Mouse (Mus musculus): Measurements from ENCODE around the gene Arhgef18. TPM values are rescaled to one million over a fixed set of nuclear protein-coding genes. Genes with fewer than 3 reads are reported as not detected.

Arhgef18 gene
- polyA plus RNA-seq, 1 experiment from 2014 or later: 11.2 TPM

DNA sequence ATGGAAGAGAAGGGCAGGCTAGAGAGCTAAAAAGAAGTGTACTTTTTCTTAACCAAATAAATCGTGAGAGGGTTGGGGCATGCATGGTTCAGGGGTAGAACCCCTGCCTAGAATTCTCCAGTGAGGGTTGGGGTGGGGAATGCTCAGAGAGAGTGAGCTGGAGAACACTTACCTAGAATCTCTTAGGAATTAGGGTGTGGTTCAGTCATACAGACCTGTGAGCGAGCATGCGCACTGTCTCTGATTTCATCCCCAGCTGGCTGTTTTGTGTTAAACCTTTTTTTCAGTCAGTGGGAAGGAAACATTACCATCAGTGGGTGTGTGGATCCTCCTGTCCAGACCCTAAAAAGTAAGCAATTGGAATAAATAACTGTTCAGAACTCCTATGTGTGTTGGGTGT, 33.4 kb downstream of the Arhgef18 start:
- Histone ChIP-seq H3K27ac (no peak overlapping the region), H3K4me3 (replicated peaks) (no peak overlapping the region), H3K36me3 (peaks cover 36% of the 10 kb centered on the region), H3K9ac (no peak overlapping the region), H3K4me2 (no peak overlapping the region), H3K27me3 (no peaks in the 10 kb centered on the region), H3K9me3 (replicated peaks) (no peaks in the 10 kb centered on the region), H3K4me1 (peaks cover 3% of the 10 kb centered on the region; the same call in 1 of the 2 replicates)
- ATAC-seq (replicated peaks; ENCODE audit: low FRiP score): no peak
- WGBS: 91% methylated on average over 3 of the region's 3 CpGs

- ATAC-seq (replicated peaks; ENCODE audit: low FRiP score): no peak
Observed at GRCm38 (mm10) chr8:3428426-3428825, 35.6 kb downstream of the Arhgef18 start.

DNA sequence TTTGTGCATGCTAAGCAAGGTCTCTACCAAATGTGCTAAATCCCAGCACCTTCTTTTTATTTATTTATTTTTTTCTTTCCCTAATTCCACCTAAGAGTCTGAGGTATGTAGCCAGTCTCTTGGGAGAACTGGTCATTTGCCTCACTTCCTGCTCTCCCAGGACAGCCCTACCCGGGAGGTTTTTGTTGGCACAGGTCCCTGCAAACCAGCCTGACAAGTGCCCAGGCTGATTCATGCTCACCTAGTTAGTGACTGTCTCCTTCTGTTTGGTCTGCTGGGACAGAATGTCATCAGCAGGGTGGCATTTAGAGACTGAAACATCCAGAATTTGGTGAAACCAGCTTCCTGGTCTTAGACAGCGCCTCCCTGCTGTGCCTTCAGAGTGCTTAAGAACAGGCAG, 37.2 kb downstream of the Arhgef18 start:
- 0 out of 2 replicates have a peak overlapping the region, but pooled peaks have one; percentile 18 for H3K27ac ChIP-seq
- ATAC-seq (replicated peaks; ENCODE audit: low FRiP score): no peak
- WGBS: 58% methylated on average over 2 of the region's 2 CpGs
- H3K27me3 ChIP-seq: no peaks in the 10 kb centered on the region
- no peak overlapping the region for H3K4me2 ChIP-seq
- no peak overlapping the region for H3K4me3 ChIP-seq (replicated peaks)
- H3K4me1 ChIP-seq: peaks cover 3% of the 10 kb centered on the region; the same call in 1 of the 2 replicates
- no peaks in the 10 kb centered on the region for H3K9me3 ChIP-seq (replicated peaks)
- H3K9ac ChIP-seq: no peak overlapping the region
- peaks cover 72% of the 10 kb centered on the region for H3K36me3 ChIP-seq

More at GRCm38 (mm10) chr8:3428426-3428825, 35.6 kb downstream of the Arhgef18 start:
- peaks cover 59% of the 10 kb centered on the region for H3K36me3 ChIP-seq
- 91% methylated on average over 2 of the region's 2 CpGs for WGBS
- no peak overlapping the region for H3K4me3 ChIP-seq (replicated peaks)
- no peaks in the 10 kb centered on the region for H3K9me3 ChIP-seq (replicated peaks)
- no peak overlapping the region for H3K4me2 ChIP-seq
- H3K4me1 ChIP-seq: peaks cover 3% of the 10 kb centered on the region; the same call in 1 of the 2 replicates
- H3K27me3 ChIP-seq: no peaks in the 10 kb centered on the region
- H3K27ac ChIP-seq: no peak overlapping the region
- no peak overlapping the region for H3K9ac ChIP-seq

- Histone ChIP-seq H3K36me3 (peaks cover 82% of the 10 kb centered on the region), H3K27ac (0 out of 2 replicates have a peak overlapping the region, but pooled peaks have one; percentile 22), H3K4me1 (peaks cover 3% of the 10 kb centered on the region; the same call in 1 of the 2 replicates), H3K4me2 (no peak overlapping the region), H3K9ac (no peak overlapping the region), H3K27me3 (no peaks in the 10 kb centered on the region), H3K9me3 (replicated peaks) (no peaks in the 10 kb centered on the region), H3K4me3 (replicated peaks) (no peak overlapping the region)
- ATAC-seq (replicated peaks; ENCODE audit: low FRiP score): peak; percentile 65
- whole genome bisulfite sequencing: 51% methylated on average over 3 of the region's 3 CpGs
Observed at GRCm38 (mm10) chr8:3431113-3431512, 38.3 kb downstream of the Arhgef18 start.

DNA sequence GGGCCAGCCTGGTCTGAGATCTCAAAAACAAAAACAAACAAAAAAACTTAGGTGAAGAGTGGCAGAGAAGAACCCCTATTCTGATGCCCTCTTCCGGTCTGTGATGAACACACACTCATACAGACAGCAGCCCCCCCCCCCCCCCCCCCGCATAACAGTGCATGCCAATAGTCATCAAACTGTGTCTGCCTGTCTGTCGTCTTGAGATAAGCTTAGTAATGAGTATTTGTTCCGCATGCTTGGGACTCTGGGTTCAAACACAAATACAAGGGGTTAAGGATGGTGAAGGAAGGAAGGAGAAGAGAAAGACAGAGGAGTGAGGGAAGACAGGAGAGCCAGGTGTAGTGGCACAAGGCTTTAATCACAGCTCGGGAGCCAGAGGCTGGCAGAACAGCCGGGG, 43.7 kb downstream of the Arhgef18 start:
- Histone ChIP-seq H3K4me1 (no peaks in the 10 kb centered on the region), H3K9ac (no peak overlapping the region), H3K27ac (no peak overlapping the region), H3K9me3 (replicated peaks) (no peaks in the 10 kb centered on the region), H3K4me3 (replicated peaks) (no peak overlapping the region), H3K27me3 (no peaks in the 10 kb centered on the region), H3K4me2 (no peak overlapping the region), H3K36me3 (peaks cover 97% of the 10 kb centered on the region)
- no peak for ATAC-seq (replicated peaks; ENCODE audit: low FRiP score)
- 85% methylated on average over 6 of the region's 6 CpGs for WGBS

- Histone ChIP-seq H3K27ac (no peak overlapping the region), H3K36me3 (peaks cover 85% of the 10 kb centered on the region), H3K9ac (no peak overlapping the region), H3K9me3 (replicated peaks) (no peaks in the 10 kb centered on the region), H3K4me2 (no peak overlapping the region), H3K27me3 (no peaks in the 10 kb centered on the region), H3K4me3 (replicated peaks) (no peak overlapping the region), H3K4me1 (no peaks in the 10 kb centered on the region)
- 86% methylated on average over 12 of the region's 12 CpGs for WGBS
- no peak for ATAC-seq (replicated peaks; ENCODE audit: low FRiP score)
Observed at GRCm38 (mm10) chr8:3439510-3439909, 46.7 kb downstream of the Arhgef18 start.

DNA sequence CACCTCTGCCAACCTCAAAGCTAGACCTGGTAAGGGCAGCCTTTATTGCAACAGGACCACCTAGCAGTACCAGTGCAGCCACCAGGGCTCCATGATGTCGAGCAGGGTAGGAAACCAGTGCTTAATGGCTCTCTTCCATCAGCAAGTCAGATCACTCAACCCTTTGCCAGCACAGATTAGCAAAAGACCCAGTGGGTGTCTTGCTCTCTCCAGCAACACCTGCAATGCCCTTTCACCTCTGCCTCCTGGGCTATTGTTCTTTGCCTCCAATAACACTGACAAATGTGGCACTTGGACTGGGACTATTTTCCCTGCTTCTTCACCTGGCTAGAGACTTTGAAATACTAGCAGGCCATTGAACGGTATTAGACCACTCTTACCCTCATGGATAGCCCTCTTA, 56.4 kb downstream of the Arhgef18 start:
- Histone ChIP-seq H3K36me3 (peaks cover 90% of the 10 kb centered on the region), H3K9ac (no peak overlapping the region), H3K9me3 (replicated peaks) (no peaks in the 10 kb centered on the region), H3K4me3 (replicated peaks) (no peak overlapping the region), H3K27me3 (no peaks in the 10 kb centered on the region), H3K27ac (no peak overlapping the region), H3K4me1 (no peaks in the 10 kb centered on the region), H3K4me2 (no peak overlapping the region)
- ATAC-seq (replicated peaks; ENCODE audit: low FRiP score): no peak
- 90% methylated on average over 2 of the region's 2 CpGs for WGBS

GRCm38 (mm10) chr8:3450670-3451069, 57.9 kb downstream of the Arhgef18 start:
- no peaks in the 10 kb centered on the region for H3K9me3 ChIP-seq (replicated peaks)
- peaks cover 97% of the 10 kb centered on the region for H3K36me3 ChIP-seq
- no peak overlapping the region for H3K4me3 ChIP-seq (replicated peaks)
- H3K4me1 ChIP-seq: no peaks in the 10 kb centered on the region
- H3K4me2 ChIP-seq: no peak overlapping the region
- H3K27me3 ChIP-seq: no peaks in the 10 kb centered on the region
- WGBS: 39% methylated on average over 5 of the region's 5 CpGs
- ATAC-seq (replicated peaks; ENCODE audit: low FRiP score): no peak
- no peak overlapping the region for H3K27ac ChIP-seq
- no peak overlapping the region for H3K9ac ChIP-seq

- WGBS: 87% methylated on average over 25 of the region's 25 CpGs
- H3K4me3 ChIP-seq (replicated peaks): no peak overlapping the region
- H3K9ac ChIP-seq: no peak overlapping the region
- 0 out of 2 replicates have a peak, but pooled peaks have one; percentile 47 for ATAC-seq (replicated peaks; ENCODE audit: low FRiP score)
- no peaks in the 10 kb centered on the region for H3K9me3 ChIP-seq (replicated peaks)
- H3K27ac ChIP-seq: no peak overlapping the region
- H3K36me3 ChIP-seq: peaks cover 98% of the 10 kb centered on the region
- no peaks in the 10 kb centered on the region for H3K4me1 ChIP-seq
- H3K4me2 ChIP-seq: no peak overlapping the region
- no peaks in the 10 kb centered on the region for H3K27me3 ChIP-seq
Observed at GRCm38 (mm10) chr8:3451992-3452391, 59.2 kb downstream of the Arhgef18 start.

- Histone ChIP-seq H3K36me3 (0 out of 2 replicates have a peak, but pooled peaks cover 2% of the 10 kb centered on the region), H3K9ac (no peak overlapping the region), H3K4me3 (replicated peaks) (no peak overlapping the region), H3K4me1 (peaks cover 10% of the 10 kb centered on the region), H3K27me3 (no peaks in the 10 kb centered on the region), H3K9me3 (replicated peaks) (no peaks in the 10 kb centered on the region), H3K27ac (no peak overlapping the region), H3K4me2 (no peak overlapping the region)
- WGBS: 88% methylated on average over 2 of the region's 2 CpGs
- ATAC-seq (replicated peaks; ENCODE audit: low FRiP score): no peak
Observed at GRCm38 (mm10) chr8:3463248-3463647, 70.4 kb downstream of the Arhgef18 start.

- 53% methylated on average over 5 of the region's 5 CpGs for WGBS
- Histone ChIP-seq H3K4me2 (no peak overlapping the region), H3K4me3 (replicated peaks) (no peak overlapping the region), H3K9me3 (replicated peaks) (no peaks in the 10 kb centered on the region), H3K9ac (no peak overlapping the region), H3K36me3 (no peaks in the 10 kb centered on the region), H3K27me3 (no peaks in the 10 kb centered on the region), H3K27ac (no peak overlapping the region), H3K4me1 (peaks cover 11% of the 10 kb centered on the region)
- ATAC-seq (replicated peaks; ENCODE audit: low FRiP score): 0 out of 2 replicates have a peak, but pooled peaks have one; percentile 11
Observed at GRCm38 (mm10) chr8:3464309-3464708, 71.5 kb downstream of the Arhgef18 start.

- WGBS: 6% methylated on average over 32 of the region's 32 CpGs
- Histone ChIP-seq H3K9ac (peak within 1 kb of the TSS; percentile 53; the same call in 1 of the 2 replicates), H3K4me2 (peak within 1 kb of the TSS; percentile 78), H3K36me3 (no peaks in the 10 kb centered on the region), H3K4me3 (replicated peaks) (peak within 1 kb of the TSS; percentile 50), H3K27ac (peak within 1 kb of the TSS; percentile 81), H3K27me3 (no peaks in the 10 kb centered on the region), H3K9me3 (replicated peaks) (no peaks in the 10 kb centered on the region), H3K4me1 (peaks cover 14% of the 10 kb centered on the region)
- peak; percentile 93 for ATAC-seq (replicated peaks; ENCODE audit: low FRiP score)
Observed at GRCm38 (mm10) chr8:3467006-3467885, 74.4 kb downstream of the Arhgef18 start, which contains the start of gene Pex11g. TSS of gene Pex11g (minus strand) at chr8:3467680.
